Mouse (Mus musculus): Measurements from ENCODE around the gene Bola2. TPM values are rescaled to one million over a fixed set of nuclear protein-coding genes. Genes with fewer than 3 reads are reported as not detected.

Bola2 gene
- polyA plus RNA-seq, 1 experiment from 2014 or later = 160 TPM

GRCm38 (mm10) chr7:126659771-126660170, 35.4 kb upstream of the Bola2 start:
- no peak overlapping the region for H3K27ac ChIP-seq (replicated peaks; ENCODE audit: low read depth, low read length)
- H3K9ac ChIP-seq (ENCODE audit: low read length) = no peak overlapping the region
- no peaks in the 10 kb centered on the region for H3K36me3 ChIP-seq (ENCODE audit: control insufficient read depth, insufficient read depth, low read length)
- ATAC-seq (ENCODE audit: insufficient number of reproducible peaks, low FRiP score, low TSS enrichment, low read depth) (no peak), DNase-seq (ENCODE audit: low spot score) (no peak)
- H3K4me1 ChIP-seq (ENCODE audit: control insufficient read depth, insufficient read depth, low read length) = no peaks in the 10 kb centered on the region
- H3K27me3 ChIP-seq (ENCODE audit: control insufficient read depth, insufficient read depth, low read length) = no peaks in the 10 kb centered on the region
- no peak overlapping the region for H3K4me3 ChIP-seq (ENCODE audit: low read depth, low read length)
- WGBS = 83% methylated on average over 3 of the region's 3 CpGs
- H3K9me3 ChIP-seq (ENCODE audit: control insufficient read depth, low read length) = no peaks in the 10 kb centered on the region
- H3K4me2 ChIP-seq (ENCODE audit: low read depth, severe bottlenecking) = no peak overlapping the region

GRCm38 (mm10) chr7:126663646-126664045, 31.6 kb upstream of the Bola2 start:
- DNase-seq (ENCODE audit: low spot score) (no peak), ATAC-seq (ENCODE audit: insufficient number of reproducible peaks, low FRiP score, low TSS enrichment, low read depth) (no peak)
- Histone ChIP-seq H3K27ac (replicated peaks; ENCODE audit: low read depth, low read length) (no peak overlapping the region), H3K27me3 (ENCODE audit: control insufficient read depth, insufficient read depth, low read length) (no peaks in the 10 kb centered on the region), H3K4me1 (ENCODE audit: control insufficient read depth, insufficient read depth, low read length) (no peaks in the 10 kb centered on the region), H3K4me2 (ENCODE audit: low read depth, severe bottlenecking) (no peak overlapping the region), H3K4me3 (ENCODE audit: low read depth, low read length) (no peak overlapping the region), H3K36me3 (ENCODE audit: control insufficient read depth, insufficient read depth, low read length) (peaks cover 5% of the 10 kb centered on the region; the same call in 1 of the 2 replicates), H3K9me3 (ENCODE audit: control insufficient read depth, low read length) (no peaks in the 10 kb centered on the region), H3K9ac (ENCODE audit: low read length) (no peak overlapping the region)
- 78% methylated on average over 8 of the region's 8 CpGs for WGBS

- H3K9me3 ChIP-seq (ENCODE audit: control insufficient read depth, low read length) = no peaks in the 10 kb centered on the region
- ATAC-seq (ENCODE audit: insufficient number of reproducible peaks, low FRiP score, low TSS enrichment, low read depth) (no peak), DNase-seq (ENCODE audit: low spot score) (no peak)
- H3K4me2 ChIP-seq (ENCODE audit: low read depth, severe bottlenecking) = no peak overlapping the region
- H3K4me3 ChIP-seq (ENCODE audit: low read depth, low read length) = no peak overlapping the region
- H3K27me3 ChIP-seq (ENCODE audit: control insufficient read depth, insufficient read depth, low read length) = no peaks in the 10 kb centered on the region
- H3K36me3 ChIP-seq (ENCODE audit: control insufficient read depth, insufficient read depth, low read length) = peaks cover 5% of the 10 kb centered on the region; the same call in 1 of the 2 replicates
- H3K27ac ChIP-seq (replicated peaks; ENCODE audit: low read depth, low read length) = no peak overlapping the region
- 95% methylated on average over 3 of the region's 3 CpGs for WGBS
- no peaks in the 10 kb centered on the region for H3K4me1 ChIP-seq (ENCODE audit: control insufficient read depth, insufficient read depth, low read length)
- H3K9ac ChIP-seq (ENCODE audit: low read length) = no peak overlapping the region
Observed at GRCm38 (mm10) chr7:126665269-126665668, 29.9 kb upstream of the Bola2 start.

GRCm38 (mm10) chr7:126667495-126668090, 27.6 kb upstream of the Bola2 start:
- Histone ChIP-seq H3K4me2 (ENCODE audit: low read depth, severe bottlenecking) (no peak overlapping the region), H3K4me1 (ENCODE audit: control insufficient read depth, insufficient read depth, low read length) (no peaks in the 10 kb centered on the region), H3K36me3 (ENCODE audit: control insufficient read depth, insufficient read depth, low read length) (peaks cover 7% of the 10 kb centered on the region; the same call in 1 of the 2 replicates), H3K4me3 (ENCODE audit: low read depth, low read length) (no peak overlapping the region), H3K27ac (replicated peaks; ENCODE audit: low read depth, low read length) (no peak overlapping the region), H3K27me3 (ENCODE audit: control insufficient read depth, insufficient read depth, low read length) (no peaks in the 10 kb centered on the region), H3K9me3 (ENCODE audit: control insufficient read depth, low read length) (no peaks in the 10 kb centered on the region), H3K9ac (ENCODE audit: low read length) (no peak overlapping the region)
- 87% methylated on average over 9 of the region's 9 CpGs for WGBS
- no peak for DNase-seq (ENCODE audit: low spot score)
- no peak for ATAC-seq (ENCODE audit: insufficient number of reproducible peaks, low FRiP score, low TSS enrichment, low read depth)

- H3K36me3 ChIP-seq (ENCODE audit: control insufficient read depth, insufficient read depth, low read length) = peaks cover 9% of the 10 kb centered on the region
Observed at GRCm38 (mm10) chr7:126668452-126668851, 26.7 kb upstream of the Bola2 start.

GRCm38 (mm10) chr7:126670152-126670551, 25.0 kb upstream of the Bola2 start:
- ATAC-seq (ENCODE audit: insufficient number of reproducible peaks, low FRiP score, low TSS enrichment, low read depth) (no peak), DNase-seq (ENCODE audit: low spot score) (no peak)
- Histone ChIP-seq H3K27ac (replicated peaks; ENCODE audit: low read depth, low read length) (no peak overlapping the region), H3K27me3 (ENCODE audit: control insufficient read depth, insufficient read depth, low read length) (no peaks in the 10 kb centered on the region), H3K4me2 (ENCODE audit: low read depth, severe bottlenecking) (no peak overlapping the region), H3K4me1 (ENCODE audit: control insufficient read depth, insufficient read depth, low read length) (no peaks in the 10 kb centered on the region), H3K9ac (ENCODE audit: low read length) (no peak overlapping the region), H3K4me3 (ENCODE audit: low read depth, low read length) (no peak overlapping the region), H3K36me3 (ENCODE audit: control insufficient read depth, insufficient read depth, low read length) (peaks cover 8% of the 10 kb centered on the region), H3K9me3 (ENCODE audit: control insufficient read depth, low read length) (no peaks in the 10 kb centered on the region)
- 90% methylated on average over 3 of the region's 3 CpGs for WGBS

More at GRCm38 (mm10) chr7:126668452-126668851, 26.7 kb upstream of the Bola2 start:
- ATAC-seq (ENCODE audit: insufficient number of reproducible peaks, low FRiP score, low TSS enrichment, low read depth) (no peak), DNase-seq (ENCODE audit: low spot score) (no peak)
- Histone ChIP-seq H3K4me2 (ENCODE audit: low read depth, severe bottlenecking) (no peak overlapping the region), H3K9ac (ENCODE audit: low read length) (no peak overlapping the region), H3K27me3 (ENCODE audit: control insufficient read depth, insufficient read depth, low read length) (no peaks in the 10 kb centered on the region), H3K9me3 (ENCODE audit: control insufficient read depth, low read length) (no peaks in the 10 kb centered on the region), H3K27ac (replicated peaks; ENCODE audit: low read depth, low read length) (no peak overlapping the region), H3K4me1 (ENCODE audit: control insufficient read depth, insufficient read depth, low read length) (no peaks in the 10 kb centered on the region), H3K4me3 (ENCODE audit: low read depth, low read length) (no peak overlapping the region)
- 89% methylated on average over 5 of the region's 5 CpGs for WGBS

- DNase-seq (ENCODE audit: low spot score) (no peak), ATAC-seq (ENCODE audit: insufficient number of reproducible peaks, low FRiP score, low TSS enrichment, low read depth) (no peak)
- H3K4me1 ChIP-seq (ENCODE audit: control insufficient read depth, insufficient read depth, low read length) = no peaks in the 10 kb centered on the region
- no peak overlapping the region for H3K4me3 ChIP-seq (ENCODE audit: low read depth, low read length)
- no peaks in the 10 kb centered on the region for H3K27me3 ChIP-seq (ENCODE audit: control insufficient read depth, insufficient read depth, low read length)
- no peak overlapping the region; the same call in 1 of the 2 replicates for H3K9ac ChIP-seq (ENCODE audit: low read length)
- no peak overlapping the region for H3K4me2 ChIP-seq (ENCODE audit: low read depth, severe bottlenecking)
- H3K9me3 ChIP-seq (ENCODE audit: control insufficient read depth, low read length) = no peaks in the 10 kb centered on the region
- no peak overlapping the region for H3K27ac ChIP-seq (replicated peaks; ENCODE audit: low read depth, low read length)
- 97% methylated on average over 9 of the region's 9 CpGs for WGBS
- peaks cover 4% of the 10 kb centered on the region; the same call in 1 of the 2 replicates for H3K36me3 ChIP-seq (ENCODE audit: control insufficient read depth, insufficient read depth, low read length)
Observed at GRCm38 (mm10) chr7:126672111-126672510, 23.1 kb upstream of the Bola2 start.

GRCm38 (mm10) chr7:126675104-126675503, 20.1 kb upstream of the Bola2 start:
- no peak for ATAC-seq (ENCODE audit: insufficient number of reproducible peaks, low FRiP score, low TSS enrichment, low read depth)
- Histone ChIP-seq H3K36me3 (ENCODE audit: control insufficient read depth, insufficient read depth, low read length) (peaks cover 4% of the 10 kb centered on the region; the same call in 1 of the 2 replicates), H3K4me3 (ENCODE audit: low read depth, low read length) (no peak overlapping the region)

GRCm38 (mm10) chr7:126676207-126676606, 19.0 kb upstream of the Bola2 start, which contains the start of gene Sult1a1:
Sult1a1 (minus strand) TSS chr7:126676432.
- peaks cover 4% of the 10 kb centered on the region; the same call in 1 of the 2 replicates for H3K36me3 ChIP-seq (ENCODE audit: control insufficient read depth, insufficient read depth, low read length)
- no peak for ATAC-seq (ENCODE audit: insufficient number of reproducible peaks, low FRiP score, low TSS enrichment, low read depth)
- no peak within 1 kb of the TSS for H3K27ac ChIP-seq (replicated peaks; ENCODE audit: low read depth, low read length)

More at GRCm38 (mm10) chr7:126675104-126675503, 20.1 kb upstream of the Bola2 start:
- WGBS = 92% methylated on average over 8 of the region's 8 CpGs
- Histone ChIP-seq H3K9ac (ENCODE audit: low read length) (no peak overlapping the region), H3K9me3 (ENCODE audit: control insufficient read depth, low read length) (no peaks in the 10 kb centered on the region), H3K27ac (replicated peaks; ENCODE audit: low read depth, low read length) (no peak overlapping the region), H3K4me1 (ENCODE audit: control insufficient read depth, insufficient read depth, low read length) (no peaks in the 10 kb centered on the region), H3K27me3 (ENCODE audit: control insufficient read depth, insufficient read depth, low read length) (no peaks in the 10 kb centered on the region), H3K4me2 (ENCODE audit: low read depth, severe bottlenecking) (no peak overlapping the region)
- DNase-seq (ENCODE audit: low spot score) = no peak

More at GRCm38 (mm10) chr7:126676207-126676606, 19.0 kb upstream of the Bola2 start, which contains the start of gene Sult1a1:
- H3K27me3 ChIP-seq (ENCODE audit: control insufficient read depth, insufficient read depth, low read length) = no peaks in the 10 kb centered on the region
- no peak within 1 kb of the TSS for H3K9ac ChIP-seq (ENCODE audit: low read length)
- no peaks in the 10 kb centered on the region for H3K4me1 ChIP-seq (ENCODE audit: control insufficient read depth, insufficient read depth, low read length)
- no peak for DNase-seq (ENCODE audit: low spot score)
- H3K4me3 ChIP-seq (ENCODE audit: low read depth, low read length) = no peak within 1 kb of the TSS
- no peaks in the 10 kb centered on the region for H3K9me3 ChIP-seq (ENCODE audit: control insufficient read depth, low read length)
- 72% methylated on average over 1 of the region's 1 CpGs for WGBS
- no peak within 1 kb of the TSS for H3K4me2 ChIP-seq (ENCODE audit: low read depth, severe bottlenecking)
